Mouse (Mus musculus) neural tube, embryonic 11.5 days (tissue): ENCODE data around the gene Zeb2. TPM values are rescaled to one million over a fixed set of nuclear protein-coding genes. Genes with fewer than 3 reads are reported as not detected.

ENCODE experiments used
- ATAC-seq: fragments of 200-750 bp; cut with Nextera tagmentation; 2 replicates; pipeline ENCODE4 v1.8.0; 2017; ENCODE audit warnings: moderate number of reproducible peaks, mild to moderate bottlenecking, moderate TSS enrichment, moderate library complexity; ENCODE audit not compliant: insufficient read depth, low FRiP score, low TSS enrichment
- DNase-seq: peaks from one replicate; pipeline ENCODE4 v3.0.0-alpha.2; 2015; ENCODE audit warnings: low spot score
- H3K27ac ChIP-seq: fragments of 300-500 bp; sonication (generic); 2 replicates; pipeline ENCODE4 v1.5.1; 2014; ENCODE audit warnings: low read depth, mild to moderate bottlenecking, low read length
- H3K27me3 ChIP-seq: fragments of 300-500 bp; sonication (generic); 2 replicates; pipeline ENCODE4 v1.6.1; 2014; ENCODE audit warnings: mild to moderate bottlenecking, low read length, mixed read lengths; ENCODE audit not compliant: control insufficient read depth, insufficient read depth
- H3K36me3 ChIP-seq: fragments of 300-500 bp; sonication (generic); 2 replicates; pipeline ENCODE4 v1.6.1; 2014; ENCODE audit warnings: mild to moderate bottlenecking, low read length, moderate library complexity, mixed read lengths; ENCODE audit not compliant: control insufficient read depth, insufficient read depth
- H3K4me1 ChIP-seq: fragments of 300-500 bp; sonication (generic); 2 replicates; pipeline ENCODE4 v1.6.1; 2014; ENCODE audit warnings: low read length, mixed read lengths; ENCODE audit not compliant: control insufficient read depth, insufficient read depth
- H3K4me2 ChIP-seq: fragments of 300-500 bp; sonication (generic); 2 replicates; pipeline ENCODE4 v1.6.1; 2014; ENCODE audit warnings: low read depth, mild to moderate bottlenecking, moderate library complexity
- H3K4me3 ChIP-seq: fragments of 300-500 bp; sonication (generic); 2 replicates; pipeline ENCODE4 v1.5.1; 2014; ENCODE audit warnings: low read depth, low read length
- H3K9ac ChIP-seq: fragments of 300-500 bp; sonication (generic); 2 replicates; pipeline ENCODE4 v1.6.1; 2014; ENCODE audit warnings: mild to moderate bottlenecking, low read length
- H3K9me3 ChIP-seq: fragments of 300-500 bp; sonication (generic); 2 replicates; pipeline ENCODE4 v1.6.1; 2016; ENCODE audit warnings: low read length; ENCODE audit not compliant: control insufficient read depth
- WGBS: fragments of 180-500 bp; shearing (Covaris S2); extraction: QIAGEN DNeasy Blood & Tissue Kit; methylation state at CpG from one replicate; pipeline ENCODE4 v1.1.7; 2014; 5-methylcytosine and 5-hydroxymethylcytosine counted together
- polyA plus RNA-seq: library from polyadenylated mRNA; unstranded; fragments of >200 nt; fragmentation: Nextera tagmentation; extraction: Ambion mirVana; gene quantifications from 2 replicates; pipeline ENCODE4 v1.2.1, GENCODE M21; 2014

Zeb2 gene
- polyA plus RNA-seq, 1 experiment from 2014 or later = 55.9 TPM

GRCm38 (mm10) chr2:45087208-45087607, 30.0 kb downstream of the Zeb2 start:
- no peak overlapping the region for H3K4me2 ChIP-seq
- 52% methylated on average over 4 of the region's 4 CpGs for WGBS
- H3K4me3 ChIP-seq = no peak overlapping the region
- H3K9ac ChIP-seq = no peak overlapping the region
- H3K36me3 ChIP-seq = no peaks in the 10 kb centered on the region
- H3K27ac ChIP-seq = no peak overlapping the region
- peaks cover 20% of the 10 kb centered on the region for H3K4me1 ChIP-seq
- H3K9me3 ChIP-seq = no peaks in the 10 kb centered on the region
- H3K27me3 ChIP-seq = no peaks in the 10 kb centered on the region
- ATAC-seq = no peak
- DNase-seq = no peak

GRCm38 (mm10) chr2:45085653-45086052, 31.5 kb downstream of the Zeb2 start:
- Histone ChIP-seq H3K9ac (no peak overlapping the region), H3K9me3 (no peaks in the 10 kb centered on the region), H3K4me1 (peaks cover 20% of the 10 kb centered on the region), H3K4me3 (no peak overlapping the region), H3K27ac (no peak overlapping the region), H3K4me2 (no peak overlapping the region), H3K36me3 (no peaks in the 10 kb centered on the region), H3K27me3 (no peaks in the 10 kb centered on the region)
- DNase-seq (no peak), ATAC-seq (no peak)
- 82% methylated on average over 5 of the region's 5 CpGs for WGBS

- ATAC-seq (no peak), DNase-seq (no peak)
- no peaks in the 10 kb centered on the region for H3K27me3 ChIP-seq
- H3K4me1 ChIP-seq = peaks cover 7% of the 10 kb centered on the region
- no peak overlapping the region for H3K4me2 ChIP-seq
- no peak overlapping the region for H3K4me3 ChIP-seq
- no peak overlapping the region for H3K27ac ChIP-seq
- H3K36me3 ChIP-seq = no peaks in the 10 kb centered on the region
- no peak overlapping the region for H3K9ac ChIP-seq
- no peaks in the 10 kb centered on the region for H3K9me3 ChIP-seq
- WGBS = 67% methylated on average over 10 of the region's 10 CpGs
These were observed 34.2 kb downstream of the Zeb2 start for GRCm38 (mm10) chr2:45083042-45083441.

GRCm38 (mm10) chr2:45081559-45081958, 35.6 kb downstream of the Zeb2 start:
- 86% methylated on average over 4 of the region's 4 CpGs for WGBS
- H3K4me2 ChIP-seq = no peak overlapping the region
- H3K4me1 ChIP-seq = no peaks in the 10 kb centered on the region; the same call in 1 of the 2 replicates

GRCm38 (mm10) chr2:45077938-45078487, 39.2 kb downstream of the Zeb2 start:
- H3K36me3 ChIP-seq = no peaks in the 10 kb centered on the region
- no peak overlapping the region for H3K27ac ChIP-seq
- no peaks in the 10 kb centered on the region for H3K9me3 ChIP-seq
- no peak for DNase-seq
- H3K4me2 ChIP-seq = no peak overlapping the region
- H3K27me3 ChIP-seq = no peaks in the 10 kb centered on the region
- H3K4me1 ChIP-seq = 0 out of 2 replicates have a peak, but pooled peaks cover 2% of the 10 kb centered on the region
- 75% methylated on average over 3 of the region's 3 CpGs for WGBS
- H3K4me3 ChIP-seq = no peak overlapping the region
- ATAC-seq = no peak
- H3K9ac ChIP-seq = no peak overlapping the region

More at GRCm38 (mm10) chr2:45081559-45081958, 35.6 kb downstream of the Zeb2 start:
- DNase-seq (no peak), ATAC-seq (no peak)
- Histone ChIP-seq H3K4me3 (no peak overlapping the region), H3K9ac (no peak overlapping the region), H3K27me3 (no peaks in the 10 kb centered on the region), H3K36me3 (no peaks in the 10 kb centered on the region), H3K9me3 (no peaks in the 10 kb centered on the region), H3K27ac (no peak overlapping the region)

- no peaks in the 10 kb centered on the region for H3K36me3 ChIP-seq
- DNase-seq (no peak), ATAC-seq (no peak)
- 83% methylated on average over 5 of the region's 5 CpGs for WGBS
- H3K9ac ChIP-seq = no peak overlapping the region
- H3K27me3 ChIP-seq = no peaks in the 10 kb centered on the region
- H3K27ac ChIP-seq = no peak overlapping the region
- H3K9me3 ChIP-seq = no peaks in the 10 kb centered on the region
- peaks cover 7% of the 10 kb centered on the region; the same call in 1 of the 2 replicates for H3K4me1 ChIP-seq
- no peak overlapping the region for H3K4me2 ChIP-seq
- no peak overlapping the region for H3K4me3 ChIP-seq
These were observed 39.8 kb downstream of the Zeb2 start for GRCm38 (mm10) chr2:45077383-45077782.

- WGBS = 37% methylated on average over 6 of the region's 6 CpGs
- Histone ChIP-seq H3K27me3 (no peaks in the 10 kb centered on the region), H3K4me3 (no peak overlapping the region), H3K27ac (no peak overlapping the region), H3K9ac (no peak overlapping the region), H3K9me3 (no peaks in the 10 kb centered on the region), H3K4me2 (no peak overlapping the region), H3K4me1 (peaks cover 11% of the 10 kb centered on the region; the same call in 1 of the 2 replicates), H3K36me3 (no peaks in the 10 kb centered on the region)
- ATAC-seq = peak; percentile 67
- DNase-seq = no peak
These were observed 44.2 kb downstream of the Zeb2 start for GRCm38 (mm10) chr2:45073025-45073424.

- Histone ChIP-seq H3K4me3 (no peak overlapping the region), H3K27me3 (no peaks in the 10 kb centered on the region), H3K9me3 (no peaks in the 10 kb centered on the region), H3K27ac (no peak overlapping the region), H3K9ac (no peak overlapping the region), H3K4me1 (peaks cover 14% of the 10 kb centered on the region; the same call in 1 of the 2 replicates), H3K4me2 (no peak overlapping the region), H3K36me3 (no peaks in the 10 kb centered on the region)
- ATAC-seq (no peak), DNase-seq (no peak)
- WGBS = 67% methylated on average over 5 of the region's 5 CpGs
These were observed 45.9 kb downstream of the Zeb2 start for GRCm38 (mm10) chr2:45071296-45071695.

- 60% methylated on average over 6 of the region's 6 CpGs for WGBS
- H3K9me3 ChIP-seq = no peaks in the 10 kb centered on the region
- no peak overlapping the region for H3K9ac ChIP-seq
These were observed 46.5 kb downstream of the Zeb2 start for GRCm38 (mm10) chr2:45070612-45071276.

More at GRCm38 (mm10) chr2:45070612-45071276, 46.5 kb downstream of the Zeb2 start:
- no peak overlapping the region for H3K4me2 ChIP-seq
- no peak for ATAC-seq
- no peaks in the 10 kb centered on the region for H3K27me3 ChIP-seq
- no peak for DNase-seq
- peaks cover 14% of the 10 kb centered on the region; the same call in 1 of the 2 replicates for H3K4me1 ChIP-seq
- no peak overlapping the region for H3K4me3 ChIP-seq
- no peaks in the 10 kb centered on the region for H3K36me3 ChIP-seq
- no peak overlapping the region for H3K27ac ChIP-seq
